Mouse (Mus musculus) ES-Bruce4 (cell line): Measurements from ENCODE around the gene Man1a. TPM values are rescaled to one million over a fixed set of nuclear protein-coding genes. Genes with fewer than 3 reads are reported as not detected.

Experiments used
- H3K27ac ChIP-seq: 2 replicates; pipeline ENCODE4 v1.5.1; 2012; ENCODE audit warnings: low read length, inconsistent platforms; ENCODE audit not compliant: insufficient read depth
- H3K27me3 ChIP-seq: 2 replicates; pipeline ENCODE4 v1.6.1; 2012; ENCODE audit warnings: mild to moderate bottlenecking, low read length, inconsistent platforms; ENCODE audit not compliant: control insufficient read depth, poor library complexity, insufficient read depth, severe bottlenecking
- H3K36me3 ChIP-seq: 2 replicates; pipeline ENCODE4 v1.6.1; 2012; ENCODE audit warnings: inconsistent platforms, mild to moderate bottlenecking, low read length, moderate library complexity; ENCODE audit not compliant: control insufficient read depth, poor library complexity, insufficient read depth, severe bottlenecking
- H3K4me1 ChIP-seq: one replicate; pipeline ENCODE4 v1.8.1; 2011; ENCODE audit warnings: low read length; ENCODE audit not compliant: control insufficient read depth, insufficient read depth
- H3K4me3 ChIP-seq: 2 replicates; pipeline ENCODE4 v1.5.1; 2011; ENCODE audit warnings: low read depth, mild to moderate bottlenecking, low read length
- H3K9ac ChIP-seq: 2 replicates; pipeline ENCODE4 v1.6.1; 2012; ENCODE audit warnings: low read depth, mild to moderate bottlenecking, inconsistent platforms; ENCODE audit not compliant: poor library complexity, severe bottlenecking
- H3K9me3 ChIP-seq: replicated peaks from 2 replicates; pipeline ENCODE4 v1.6.1; 2012; ENCODE audit warnings: mild to moderate bottlenecking, low read length, inconsistent platforms; ENCODE audit not compliant: control insufficient read depth, poor library complexity, insufficient read depth, severe bottlenecking
- CTCF ChIP-seq: IDR thresholded peaks from one replicate; pipeline ENCODE4 v1.8.1; 2011; ENCODE audit warnings: low read depth, low read length
- EP300 ChIP-seq: IDR thresholded peaks from 2 replicates; pipeline ENCODE4 v1.6.1; 2011; ENCODE audit warnings: low read depth, low read length; ENCODE audit not compliant: insufficient read depth
- POLR2A ChIP-seq: IDR thresholded peaks from one replicate; pipeline ENCODE4 v1.8.1; 2011; ENCODE audit warnings: low read length; ENCODE audit not compliant: insufficient read depth
- polyA plus RNA-seq: library from polyadenylated mRNA; stranded (reverse); fragments of >200 nt; gene quantifications from 2 replicates; pipeline ENCODE4 v1.2.4, GENCODE M21; 2011; ENCODE audit warnings: low read depth; ENCODE audit not compliant: missing spikeins, insufficient read depth, insufficient read length

The Man1a gene
- polyA plus RNA-seq, 1 experiment, result 4.8 TPM

DNA sequence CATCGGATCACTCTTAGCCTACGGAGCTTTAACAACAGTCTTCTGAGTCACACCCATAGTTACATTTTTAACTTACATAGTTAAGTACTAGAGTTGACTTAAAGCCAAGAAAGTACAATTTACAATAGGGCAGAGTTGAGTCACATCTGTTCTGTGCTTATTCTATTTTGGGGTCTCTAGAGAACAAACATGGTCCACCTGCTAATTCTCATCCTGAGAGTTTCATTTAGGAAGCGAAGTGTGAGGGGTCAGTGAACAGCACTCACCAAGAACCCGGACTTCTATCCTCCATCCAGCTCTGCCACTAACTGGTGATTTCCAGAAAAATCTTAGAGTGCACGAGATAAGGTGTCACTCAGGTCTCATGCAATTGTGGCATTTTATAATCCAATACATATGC is 7.0 kb downstream of the Man1a start:
- H3K4me3 ChIP-seq, result no peak overlapping the region
- no peaks in the 10 kb centered on the region for H3K36me3 ChIP-seq

DNA sequence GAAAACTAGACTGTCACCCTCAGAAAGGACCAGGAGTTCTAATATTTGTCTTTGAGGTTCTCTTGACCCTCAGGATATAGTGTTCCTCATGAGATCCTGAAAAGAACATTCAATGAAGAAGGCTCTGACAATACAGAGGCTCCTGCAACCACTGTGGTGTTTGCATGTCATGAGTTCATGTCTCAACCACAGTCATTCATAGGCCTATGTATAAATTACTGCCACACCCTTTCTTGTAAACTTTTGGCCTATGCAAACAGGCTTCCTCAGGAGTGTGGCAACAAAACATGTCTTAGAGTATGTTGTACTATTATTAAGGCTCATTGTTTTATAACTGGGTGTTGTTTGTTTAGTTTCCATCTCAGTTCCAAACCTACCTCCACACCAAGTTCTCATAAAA is 9.7 kb downstream of the Man1a start:
- Histone ChIP-seq H3K4me1 (no peaks in the 10 kb centered on the region), H3K36me3 (no peaks in the 10 kb centered on the region), H3K27ac (no peak overlapping the region), H3K9ac (no peak overlapping the region), H3K4me3 (no peak overlapping the region), H3K9me3 (no peaks in the 10 kb centered on the region), H3K27me3 (no peaks in the 10 kb centered on the region)
- TF ChIP-seq CTCF (no peak), POLR2A (no peak), EP300 (no peak)

More for the DNA sequence above, 7.0 kb downstream of the Man1a start:
- TF ChIP-seq POLR2A, result no peak
- TF ChIP-seq EP300, result no peak
- no peak for TF ChIP-seq CTCF
- Histone ChIP-seq H3K9me3 (no peaks in the 10 kb centered on the region), H3K9ac (no peak overlapping the region), H3K27ac (no peak overlapping the region), H3K4me1 (no peaks in the 10 kb centered on the region), H3K27me3 (peaks cover 4% of the 10 kb centered on the region; the same call in 1 of the 2 replicates)

DNA sequence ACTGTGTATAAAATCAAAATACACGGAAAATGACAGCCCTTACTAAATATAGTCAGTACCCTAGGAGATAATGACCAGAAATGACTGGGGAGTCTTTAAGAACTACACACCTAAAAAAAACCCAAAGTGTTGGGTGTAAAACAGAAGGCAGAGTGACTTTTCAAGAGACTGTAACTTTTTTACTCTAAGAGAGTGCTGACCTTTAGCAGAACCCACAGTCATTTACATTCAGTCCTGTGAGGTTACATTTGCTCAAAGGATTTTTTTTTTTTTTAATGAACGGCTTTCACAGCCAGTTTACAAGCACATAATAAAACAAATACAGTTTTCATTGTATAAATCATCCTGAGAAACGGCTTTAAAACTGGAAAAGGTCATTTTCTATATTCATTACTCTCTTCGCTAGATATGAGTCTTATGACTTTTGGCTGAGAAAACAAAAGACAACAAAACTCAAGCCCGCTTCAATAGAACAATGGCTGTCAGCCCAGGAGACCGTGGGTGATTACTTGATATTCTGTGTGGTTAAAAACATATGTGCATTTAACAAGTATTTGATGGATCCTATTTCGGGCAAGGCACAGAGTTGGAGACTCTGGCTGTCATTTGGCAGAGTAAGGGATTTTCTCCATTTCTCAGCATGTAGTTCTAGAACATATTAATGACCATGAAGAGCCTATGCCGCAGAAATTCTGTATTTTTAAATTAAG is 12.7 kb downstream of the Man1a start:
- TF ChIP-seq EP300, result no peak
- TF ChIP-seq POLR2A, result no peak
- TF ChIP-seq CTCF, result no peak
- Histone ChIP-seq H3K27me3 (no peaks in the 10 kb centered on the region), H3K9ac (no peak overlapping the region), H3K9me3 (no peaks in the 10 kb centered on the region), H3K27ac (no peak overlapping the region), H3K4me3 (no peak overlapping the region), H3K4me1 (no peaks in the 10 kb centered on the region), H3K36me3 (no peaks in the 10 kb centered on the region)

DNA sequence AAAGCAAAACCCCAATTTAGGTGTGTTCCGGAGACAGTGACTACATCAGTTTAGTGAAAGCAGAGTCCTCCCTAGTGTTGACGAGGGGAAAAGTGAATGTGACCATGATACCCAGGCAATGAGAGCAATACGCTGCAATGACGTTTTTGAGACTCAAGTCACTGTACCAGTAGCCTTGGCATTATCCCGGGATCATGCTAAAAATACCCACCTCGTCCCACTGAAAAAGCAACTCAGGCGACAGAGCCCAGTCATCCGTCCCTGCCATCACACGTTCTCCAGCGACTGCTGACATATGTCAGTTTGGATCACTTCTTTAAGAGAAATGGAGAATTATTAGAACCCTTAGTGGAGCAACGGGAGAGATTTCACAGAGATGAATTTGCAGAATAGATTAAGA is 13.6 kb downstream of the Man1a start:
- no peaks in the 10 kb centered on the region for H3K36me3 ChIP-seq
- no peak overlapping the region for H3K27ac ChIP-seq
- no peaks in the 10 kb centered on the region for H3K27me3 ChIP-seq
- H3K9ac ChIP-seq, result no peak overlapping the region
- no peak for TF ChIP-seq EP300
- no peak for TF ChIP-seq POLR2A
- TF ChIP-seq CTCF, result no peak
- H3K4me3 ChIP-seq, result no peak overlapping the region
- H3K4me1 ChIP-seq, result no peaks in the 10 kb centered on the region
- no peaks in the 10 kb centered on the region for H3K9me3 ChIP-seq

DNA sequence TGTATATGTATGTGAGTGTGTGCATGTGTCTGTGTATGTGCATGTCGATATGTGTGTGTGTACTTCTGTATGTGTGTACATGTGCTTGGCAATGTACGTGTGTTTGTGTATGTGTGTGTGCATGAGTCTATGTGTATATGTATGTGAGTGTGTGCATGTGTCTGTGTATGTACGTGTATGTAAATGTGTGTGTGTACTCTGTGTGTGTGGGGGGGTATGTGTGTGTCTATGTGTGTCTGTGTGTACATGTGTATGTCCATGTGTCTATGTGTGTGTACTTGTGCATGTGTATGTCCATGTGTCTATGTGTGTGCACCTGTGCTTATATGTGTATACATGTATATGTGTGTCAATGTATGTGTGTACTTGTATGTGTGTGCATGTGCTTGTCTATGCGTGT is 15.2 kb downstream of the Man1a start:
- Histone ChIP-seq H3K27me3 (no peaks in the 10 kb centered on the region), H3K4me1 (no peaks in the 10 kb centered on the region), H3K9me3 (no peaks in the 10 kb centered on the region), H3K9ac (no peak overlapping the region), H3K36me3 (no peaks in the 10 kb centered on the region), H3K27ac (no peak overlapping the region), H3K4me3 (no peak overlapping the region)
- TF ChIP-seq POLR2A, result no peak
- TF ChIP-seq CTCF, result no peak
- no peak for TF ChIP-seq EP300

DNA sequence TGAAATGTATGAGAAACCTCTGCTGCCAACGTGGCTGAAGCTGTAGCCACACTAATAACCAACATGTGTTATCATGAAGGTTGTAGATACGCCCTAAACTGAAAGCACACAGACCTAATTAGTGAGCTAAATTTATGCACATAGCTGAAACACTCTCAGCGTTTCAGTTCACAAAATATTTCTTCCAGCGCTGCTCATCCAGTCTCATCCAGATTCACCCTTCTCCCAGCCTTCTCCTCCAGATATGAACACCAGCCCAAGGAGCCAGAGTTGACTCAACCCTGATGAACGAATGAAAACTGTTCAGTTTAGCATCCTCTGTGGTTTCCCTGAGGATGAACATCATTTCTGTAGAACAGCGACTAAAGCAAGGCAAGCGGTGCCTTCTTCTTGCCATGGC is 15.8 kb downstream of the Man1a start:
- TF ChIP-seq EP300, result no peak
- TF ChIP-seq POLR2A, result no peak
- TF ChIP-seq CTCF, result no peak
- Histone ChIP-seq H3K36me3 (no peaks in the 10 kb centered on the region), H3K4me1 (no peaks in the 10 kb centered on the region), H3K9ac (no peak overlapping the region), H3K9me3 (no peaks in the 10 kb centered on the region), H3K27me3 (no peaks in the 10 kb centered on the region), H3K4me3 (no peak overlapping the region), H3K27ac (no peak overlapping the region)
